Mouse (Mus musculus) forebrain, embryonic 16.5 days (tissue): Measurements from ENCODE around the gene Xkr7. TPM values are rescaled to one million over a fixed set of nuclear protein-coding genes. Genes with fewer than 3 reads are reported as not detected.

Experiments
- ATAC-seq: fragments of 200-750 bp; cut with Nextera tagmentation; 2 replicates; pipeline ENCODE4 v1.8.0; 2017; ENCODE audit warnings: mild to moderate bottlenecking, moderate library complexity
- H3K27ac ChIP-seq: fragments of 300-500 bp; sonication (generic); 2 replicates; pipeline ENCODE4 v1.5.1; 2014; ENCODE audit warnings: low read length, control low read depth
- H3K27me3 ChIP-seq: fragments of 300-500 bp; sonication (generic); replicated peaks from 2 replicates; pipeline ENCODE4 v1.6.1; 2014; ENCODE audit warnings: low read length; ENCODE audit not compliant: control insufficient read depth, insufficient read depth
- H3K36me3 ChIP-seq: fragments of 300-500 bp; sonication (generic); 2 replicates; pipeline ENCODE4 v1.6.1; 2014; ENCODE audit not compliant: control insufficient read depth, insufficient read depth
- H3K4me1 ChIP-seq: fragments of 300-500 bp; sonication (generic); replicated peaks from 2 replicates; pipeline ENCODE4 v1.6.1; 2014; ENCODE audit warnings: low read length; ENCODE audit not compliant: control insufficient read depth, insufficient read depth
- H3K4me2 ChIP-seq: fragments of 300-500 bp; sonication (generic); 2 replicates; pipeline ENCODE4 v1.6.1; 2014; ENCODE audit warnings: mild to moderate bottlenecking, low read length, control low read depth
- H3K4me3 ChIP-seq: fragments of 300-500 bp; sonication (generic); replicated peaks from 2 replicates; pipeline ENCODE4 v1.5.1; 2014; ENCODE audit warnings: mild to moderate bottlenecking, low read length, control low read depth
- H3K9ac ChIP-seq: fragments of 300-500 bp; sonication (generic); replicated peaks from 2 replicates; pipeline ENCODE4 v1.6.1; 2014; ENCODE audit warnings: low read depth, low read length, control low read depth
- H3K9me3 ChIP-seq: fragments of 300-500 bp; sonication (generic); 2 replicates; pipeline ENCODE4 v1.6.1; 2016; ENCODE audit warnings: low read length; ENCODE audit not compliant: control insufficient read depth
- WGBS: fragments of 180-500 bp; shearing (Covaris S2); extraction: QIAGEN DNeasy Blood & Tissue Kit; methylation state at CpG from one replicate; pipeline ENCODE4 v1.1.7; 2014; 5-methylcytosine and 5-hydroxymethylcytosine counted together
- polyA plus RNA-seq: library from polyadenylated mRNA; unstranded; fragments of >200 nt; fragmentation: Nextera tagmentation; extraction: Ambion mirVana; gene quantifications from 2 replicates; pipeline ENCODE4 v1.2.1, GENCODE M21; 2015

Gene Xkr7
- polyA plus RNA-seq, 1 experiment from 2014 or later = 2.0 TPM

GRCm38 (mm10) chr2:153090551-153091165, 59.0 kb downstream of the Xkr7 start:
- Histone ChIP-seq H3K36me3 (no peaks in the 10 kb centered on the region), H3K4me1 (no peaks in the 10 kb centered on the region), H3K9ac (no peak overlapping the region), H3K27me3 (no peaks in the 10 kb centered on the region; the same call in 1 of the 2 replicates), H3K4me3 (no peak overlapping the region), H3K4me2 (no peak overlapping the region), H3K27ac (no peak overlapping the region), H3K9me3 (no peaks in the 10 kb centered on the region)
- WGBS = 37% methylated on average over 10 of the region's 10 CpGs
- no peak for ATAC-seq

Other genes with a start within 250 kb of the Xkr7 start
- gene Bcl2l1, start 200.1 kb upstream of the Xkr7 start, polyA plus RNA-seq = 176 and 188 TPM in 2 replicates
- 40.0 and 49.6 TPM in 2 replicates for gene Tpx2, start 183.9 kb upstream of the Xkr7 start, polyA plus RNA-seq
- gene Mylk2, start 120.5 kb upstream of the Xkr7 start, polyA plus RNA-seq = not detected in 2 replicates
- 3.6 and 3.7 TPM in 2 replicates for gene Foxs1, start 98.6 kb upstream of the Xkr7 start, polyA plus RNA-seq
- 6.0 and 8.6 TPM in 2 replicates for gene Dusp15, start 80.2 kb upstream of the Xkr7 start, polyA plus RNA-seq
- 2.1 and 3.5 TPM in 2 replicates for gene Ttll9, start 69.4 kb upstream of the Xkr7 start, polyA plus RNA-seq
- 187 and 204 TPM in 2 replicates for gene Pdrg1, start 16.4 kb upstream of the Xkr7 start, polyA plus RNA-seq
- gene Ccm2l, start 34.1 kb downstream of the Xkr7 start, polyA plus RNA-seq = 0.85 and 0.94 TPM in 2 replicates
- gene Hck, start 76.6 kb downstream of the Xkr7 start, polyA plus RNA-seq = 1.8 and 2.1 TPM in 2 replicates
- 74.5 and 78.9 TPM in 2 replicates for gene Tm9sf4, start 129.5 kb downstream of the Xkr7 start, polyA plus RNA-seq
- gene Tspyl3, start 193.6 kb downstream of the Xkr7 start, polyA plus RNA-seq = 35.0 and 40.0 TPM in 2 replicates
- 6.4 and 6.9 TPM in 2 replicates for gene Plagl2, start 209.6 kb downstream of the Xkr7 start, polyA plus RNA-seq
- 4.1 and 6.3 TPM in 2 replicates for gene Pofut1, start 209.7 kb downstream of the Xkr7 start, polyA plus RNA-seq